Mouse (Mus musculus) layer of hippocampus, postnatal 25 days (tissue): ENCODE measurements around the gene Cntn1. TPM values are rescaled to one million over a fixed set of nuclear protein-coding genes. Genes with fewer than 3 reads are reported as not detected.
"Not testable (repeated sequence)": the region's sequence is repeated elsewhere in the genome, so short reads cannot be mapped to it uniquely, and the experiment has no call there.

Source experiments
- DNase-seq, 2 experiments: peaks; one replicate each; pipeline ENCODE4 v3.0.0; 2022; ENCODE audit warnings: mixed read lengths in 2 of 2, low spot score in 1 of 2; ENCODE audit errors: extremely low spot score in 1 of 2
- total RNA-seq, 2 experiments: library from RNA; stranded (reverse); gene quantifications; 2 replicates each; pipeline ENCODE4 v1.2.3; 2021

The Cntn1 gene
- total RNA-seq, 2 experiments from 2014 or later = 332 to 336 TPM

DNA sequence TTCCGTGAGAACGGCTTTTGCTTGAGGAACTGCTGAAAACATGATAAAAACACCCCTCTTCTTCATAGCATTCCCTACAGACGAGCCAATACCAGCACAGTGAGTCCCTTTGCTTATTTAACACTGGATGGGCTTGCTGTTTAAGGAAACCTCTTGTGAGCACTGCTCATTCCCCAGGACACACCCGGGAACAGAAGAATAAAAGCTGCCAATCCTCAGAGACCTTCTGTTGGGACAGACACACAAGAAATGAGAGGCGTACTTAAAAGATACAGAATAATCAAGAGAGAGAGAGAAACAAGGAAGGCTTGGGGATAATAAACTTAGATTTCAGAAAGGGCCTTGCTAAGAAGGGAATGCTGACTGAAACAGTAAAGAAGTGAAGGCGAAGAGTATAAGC is 184.9 kb downstream of the Cntn1 start:
- no peak for DNase-seq

- peak; percentile 29 to 72 for DNase-seq
These were observed 214.2 kb downstream of the Cntn1 start for GRCm38 (mm10) chr15:92264980-92265707.

DNA sequence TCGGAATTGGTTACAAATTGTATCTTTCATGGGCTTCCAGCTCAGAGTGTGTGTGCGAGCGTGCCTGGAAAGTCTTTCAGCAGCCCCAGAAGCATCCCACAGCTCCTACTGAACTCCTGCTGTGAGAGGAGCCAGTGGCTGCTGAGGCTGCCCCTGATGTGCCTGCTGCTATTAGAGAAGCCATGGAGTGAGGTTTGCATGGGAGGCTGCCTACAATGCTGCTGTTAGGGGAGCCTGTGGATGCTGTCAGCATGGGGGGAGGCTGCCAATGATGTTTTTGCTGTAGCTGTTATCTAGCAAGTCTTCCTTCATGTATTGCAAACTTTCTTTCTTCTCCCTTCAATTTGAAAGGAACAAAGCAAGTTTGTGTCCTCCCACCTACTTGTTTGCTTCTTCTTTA is 217.4 kb downstream of the Cntn1 start:
- no peak for DNase-seq

GRCm38 (mm10) chr15:92268741-92269322 is 217.9 kb downstream of the Cntn1 start:
- DNase-seq = no peak

DNA sequence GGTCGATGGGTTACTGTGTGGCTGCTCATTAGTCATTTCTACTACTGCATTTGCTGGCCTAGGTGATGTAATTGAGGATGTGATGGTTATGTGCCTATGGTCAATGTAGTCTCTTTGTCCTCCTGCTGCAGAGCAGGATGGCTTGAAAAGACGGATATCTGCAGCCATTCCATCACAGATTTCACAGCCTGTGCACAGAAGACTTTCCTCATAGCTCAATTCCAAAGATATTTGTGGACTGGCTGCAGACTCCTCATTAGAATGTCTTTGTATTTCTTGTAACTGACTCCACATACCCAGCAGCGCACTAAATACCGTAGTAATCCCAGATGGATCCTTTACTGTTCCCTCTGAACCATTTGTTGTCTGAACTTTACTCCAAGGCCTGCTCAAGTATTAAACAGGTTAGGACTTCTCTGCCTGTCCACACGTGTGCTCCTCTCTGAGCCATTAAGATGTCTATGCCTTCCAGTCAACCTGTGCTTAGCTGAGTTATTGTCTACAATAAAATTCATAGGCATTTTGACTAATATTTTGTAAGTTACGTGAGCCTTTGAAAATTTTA is 220.9 kb downstream of the Cntn1 start:
- DNase-seq = no peak

DNA sequence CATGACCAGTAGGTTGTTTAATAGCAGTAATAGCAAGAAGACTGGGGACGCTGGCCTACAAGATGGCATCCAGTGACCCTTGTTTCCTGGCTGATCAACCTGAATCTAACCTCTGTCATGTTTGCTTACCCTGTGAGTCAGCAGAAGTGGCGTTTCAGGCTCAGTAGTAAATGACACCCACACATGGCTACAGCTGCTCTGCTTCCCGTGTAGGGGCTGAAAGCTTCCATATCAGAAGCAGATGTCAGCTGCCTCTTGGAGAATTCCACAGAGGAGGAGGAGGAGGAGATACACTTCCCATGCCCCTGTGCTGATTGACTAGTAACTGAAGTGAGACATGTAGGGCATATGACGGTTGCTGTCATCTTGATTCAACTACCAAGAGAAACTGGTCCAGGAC is 225.9 kb downstream of the Cntn1 start:
- DNase-seq = no peak

DNA sequence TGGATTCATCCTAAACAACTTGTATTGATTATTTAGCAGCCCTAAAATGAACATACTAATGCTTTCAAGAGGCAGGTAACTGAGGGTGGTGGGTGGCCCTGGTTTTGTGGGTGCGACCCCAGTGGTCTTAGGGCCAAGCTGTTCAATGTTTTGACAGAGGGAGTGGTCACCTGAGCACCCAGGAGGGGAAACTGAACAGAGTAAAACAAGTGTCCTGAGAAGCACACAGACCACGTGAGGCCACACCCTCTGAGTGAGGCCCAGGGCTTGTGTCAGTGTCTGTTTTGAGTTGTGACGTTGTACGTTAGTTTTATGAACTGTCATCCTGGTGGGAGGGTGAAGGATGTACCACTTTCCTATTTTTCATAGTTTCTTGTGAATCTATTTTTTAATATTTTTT is 227.0 kb downstream of the Cntn1 start:
- no peak for DNase-seq

DNA sequence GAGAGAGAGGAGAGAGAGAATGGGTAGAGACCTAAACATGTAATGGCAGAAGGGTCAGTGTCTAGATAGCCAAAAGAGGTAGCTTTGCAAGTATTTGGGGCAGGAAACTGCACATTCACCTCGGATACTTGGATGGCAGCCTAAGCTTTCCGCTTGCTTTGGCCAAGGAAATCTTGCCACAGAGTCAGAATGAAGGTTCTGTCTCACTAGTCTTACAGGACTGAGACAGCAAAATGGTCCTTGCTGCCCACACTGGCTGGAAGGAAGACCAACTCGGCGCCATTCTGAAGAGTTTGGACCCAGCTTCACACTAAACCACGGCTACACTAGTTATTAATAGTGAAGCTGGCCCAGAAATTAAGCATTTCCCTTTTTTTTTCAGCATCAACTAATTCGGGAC is 230.0 kb downstream of the Cntn1 start:
- DNase-seq = no peak

DNA sequence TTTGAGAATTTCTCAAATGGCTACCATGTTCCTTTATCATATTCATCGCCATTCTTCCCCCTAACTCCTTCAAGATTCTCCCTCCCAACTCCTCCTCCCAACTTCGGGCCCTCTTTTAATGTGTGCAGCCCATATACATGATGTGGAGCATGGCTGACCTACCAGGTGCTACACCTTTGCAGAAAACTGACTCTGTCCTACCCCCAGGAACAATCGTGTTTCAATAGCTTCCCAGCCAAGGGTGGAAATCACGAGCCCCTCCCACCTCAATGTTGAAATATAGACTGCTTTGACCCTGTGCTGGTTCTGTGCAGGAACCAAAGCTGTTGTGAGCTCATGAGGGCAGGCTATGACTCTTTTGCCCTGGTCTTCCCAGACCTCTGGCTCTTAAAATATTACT is 236.7 kb downstream of the Cntn1 start:
- DNase-seq = no peak

GRCm38 (mm10) chr15:92296479-92296878 is 245.5 kb downstream of the Cntn1 start:
- no peak for DNase-seq

DNA sequence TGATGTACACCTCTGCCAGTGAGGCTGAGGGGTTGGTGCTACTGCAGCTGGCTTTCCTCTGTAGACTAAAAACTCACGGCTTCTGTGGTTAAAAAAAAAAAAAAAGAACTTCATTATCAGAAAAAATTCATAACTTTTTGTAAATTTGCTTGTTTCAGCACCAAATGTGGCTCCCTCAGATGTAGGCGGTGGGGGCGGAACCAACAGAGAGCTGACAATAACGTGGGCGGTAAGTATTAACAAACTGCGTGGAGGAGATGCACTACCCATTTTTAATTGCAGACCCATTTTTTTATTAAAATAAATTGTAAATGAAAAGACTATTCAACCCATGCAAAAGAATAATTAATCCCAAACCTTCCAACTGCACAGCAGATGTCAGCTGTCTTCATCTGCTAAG is 251.8 kb downstream of the Cntn1 start:
- peak in 1 of 2 experiments; percentile 21 for DNase-seq

- no peak for DNase-seq
These were observed 253.3 kb downstream of the Cntn1 start for GRCm38 (mm10) chr15:92304221-92304620.

GRCm38 (mm10) chr15:92321959-92322358 is 271.0 kb downstream of the Cntn1 start:
- DNase-seq = peak in 1 of 2 experiments; percentile 8

GRCm38 (mm10) chr15:92327111-92327510 is 276.1 kb downstream of the Cntn1 start:
- DNase-seq = no peak

DNA sequence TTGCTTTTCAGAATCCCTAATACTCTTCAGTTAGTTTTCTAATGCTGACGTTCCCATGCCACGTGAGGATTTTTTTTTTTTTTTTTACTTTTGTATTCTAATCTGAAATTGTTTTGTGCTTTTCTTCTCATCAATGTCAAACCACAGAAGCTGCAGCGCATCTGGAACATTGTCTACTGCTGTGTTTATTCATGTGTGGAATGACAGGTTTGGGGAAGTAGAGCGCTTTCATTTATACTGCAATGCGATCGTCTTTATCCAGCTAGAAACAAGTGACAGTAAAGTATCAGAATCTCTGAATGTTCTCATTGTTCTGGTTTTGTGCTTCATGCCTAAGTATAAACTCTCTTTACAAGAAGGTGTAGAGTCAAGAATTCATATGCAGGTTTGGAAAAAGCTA is 289.3 kb downstream of the Cntn1 start:
- DNase-seq = no peak

- no peak for DNase-seq
These were observed 290.5 kb downstream of the Cntn1 start for GRCm38 (mm10) chr15:92341424-92341823.

- DNase-seq = no peak
These were observed 293.3 kb downstream of the Cntn1 start for GRCm38 (mm10) chr15:92344136-92344869.

DNA sequence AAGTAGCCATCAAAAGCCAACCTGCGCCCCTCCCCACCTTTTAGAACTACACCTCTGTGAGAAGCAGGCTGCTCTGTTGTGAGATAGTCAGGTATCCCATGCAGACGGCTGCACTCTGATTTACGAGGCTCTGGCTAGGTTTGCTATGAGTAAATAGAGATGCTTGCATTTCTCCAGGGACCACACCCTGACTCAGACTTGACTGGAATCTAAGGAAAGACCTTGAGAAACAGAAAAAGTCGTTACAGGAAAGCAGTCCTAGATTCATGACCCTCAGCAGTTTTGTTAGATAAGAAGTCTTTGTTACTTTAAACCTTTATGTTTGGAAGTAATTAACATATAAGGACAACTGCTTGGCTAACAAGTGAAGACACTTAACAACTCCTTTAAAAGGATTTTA is 296.5 kb downstream of the Cntn1 start:
- no peak for DNase-seq

DNA sequence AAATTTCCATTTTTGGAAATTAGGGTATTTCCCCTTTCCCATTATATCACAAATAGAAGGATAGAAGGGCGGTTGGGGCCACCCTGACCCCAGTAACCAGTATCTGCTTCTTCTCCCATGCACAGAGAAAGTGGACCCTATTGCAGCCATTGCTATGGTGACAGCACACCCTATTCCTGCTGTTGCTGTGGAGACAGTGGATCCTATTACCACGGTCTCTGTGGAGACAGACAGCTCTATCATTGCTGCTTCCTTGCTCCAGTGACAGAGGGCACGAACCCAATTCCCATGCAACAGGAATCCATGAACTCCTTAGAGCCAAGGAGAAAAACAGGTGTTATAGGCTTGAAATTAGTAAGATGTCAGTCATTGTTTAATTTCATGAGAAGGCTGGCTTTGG is 296.9 kb downstream of the Cntn1 start:
- no peak for DNase-seq

GRCm38 (mm10) chr15:92348453-92348852 is 297.5 kb downstream of the Cntn1 start:
- DNase-seq = not testable (repeated sequence)

GRCm38 (mm10) chr15:92364153-92364552 is 313.2 kb downstream of the Cntn1 start:
- no peak for DNase-seq
